In the genomic region with DNA sequence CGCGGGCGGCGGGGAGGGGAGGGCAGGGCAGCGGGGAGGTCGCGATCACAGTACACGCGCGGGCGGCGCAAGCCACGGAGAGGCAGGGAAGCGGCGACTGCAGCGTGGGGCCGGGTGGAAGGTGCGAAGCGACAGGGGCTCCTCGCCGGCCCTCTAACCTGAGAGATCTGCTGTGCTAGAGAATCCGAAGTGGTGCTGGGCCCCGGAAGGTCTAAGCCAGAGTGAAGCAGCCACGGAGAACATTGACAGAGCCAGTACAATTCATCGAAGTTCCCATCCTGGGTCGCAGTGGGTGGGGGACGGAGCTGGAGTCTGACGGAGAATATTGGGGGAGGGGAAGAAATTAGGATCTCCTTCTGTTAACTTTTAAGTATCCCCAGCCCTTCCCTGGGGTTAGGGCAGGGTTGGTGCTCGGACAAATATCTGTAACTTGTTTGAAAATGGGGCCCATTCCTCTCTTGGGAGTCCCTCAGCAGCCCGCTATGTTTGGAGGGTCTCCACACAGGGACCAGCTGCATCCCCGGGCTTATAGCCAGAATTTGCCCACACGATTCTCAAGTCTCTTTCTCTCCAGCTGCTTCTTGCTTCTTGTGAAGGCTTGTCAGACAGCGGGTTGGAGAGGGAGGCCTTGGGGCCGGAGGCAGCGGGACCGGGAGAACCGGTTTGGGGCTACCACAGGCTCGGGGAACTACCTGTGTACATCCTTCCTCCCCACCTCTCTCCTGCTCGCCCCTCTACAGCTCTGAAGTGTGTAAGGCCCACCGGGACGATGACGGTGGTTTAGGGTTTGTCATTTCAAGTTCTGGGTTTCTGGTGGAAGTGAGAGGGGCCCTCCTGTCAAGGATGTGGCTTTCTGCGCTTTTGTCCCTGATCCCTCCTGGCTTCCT, we compare ENCODE assay signal across 8 mouse cellular contexts. TPM values are rescaled to one million over a fixed set of nuclear protein-coding genes. Genes with fewer than 3 reads are reported as not detected.
DNase-seq lines count a peak whose midpoint lies in the region; ATAC-seq and TF ChIP-seq lines count a peak whose summit lies in the region.

No protein-coding gene starts in this region.

- peak overlapping the region; percentile 95 for H3K27ac ChIP-seq in embryonic facial prominence, embryonic 12.5 days
- peak overlapping the region; percentile 100 for H3K27ac ChIP-seq in layer of hippocampus, adult 2 months
- peak overlapping the region; percentile 98 for H3K27ac ChIP-seq in lung, embryonic 14.5 days (ENCODE audit: low read depth)

- DNase-seq in ZHBTc4 (ENCODE audit: low read depth, low spot score) = peak; percentile 52
- DNase-seq in heart, postnatal 14 days = peak; percentile 42
- DNase-seq in layer of hippocampus, adult 2 months (ENCODE audit: low spot score in 2 of 2) = peak; percentile 67 to 72
- peak; percentile 84 for DNase-seq in lung, embryonic 14.5 days
- peak; percentile 75 to 79 for DNase-seq in right cerebral cortex, adult 2 months (ENCODE audit: low spot score in 2 of 2)
- DNase-seq in urinary bladder, postnatal 25 days (ENCODE audit: low spot score) = peak; percentile 64

- H3K79me3 ChIP-seq in C2C12 (ENCODE audit: low read depth) = peaks cover 78% of the 10 kb centered on the region

- H3K4me3 ChIP-seq in C2C12 (ENCODE audit: insufficient read depth, poor library complexity, severe bottlenecking) = peak overlapping the region; percentile 69
- H3K4me3 ChIP-seq in embryonic facial prominence, embryonic 12.5 days = peak overlapping the region; percentile 80
- H3K4me3 ChIP-seq in layer of hippocampus, adult 2 months = peak overlapping the region; percentile 81
- H3K4me3 ChIP-seq in lung, embryonic 14.5 days (ENCODE audit: low read depth, low read length) = peak overlapping the region; percentile 94

- peaks cover 99% of the 10 kb centered on the region for H3K79me2 ChIP-seq in C2C12 (ENCODE audit: control insufficient read depth, insufficient read depth)

- under 1% methylated on average over 43 of the region's 43 CpGs for WGBS in embryonic facial prominence, embryonic 12.5 days
- under 1% methylated on average over 43 of the region's 43 CpGs for WGBS in lung, embryonic 14.5 days

- H3K4me2 ChIP-seq in embryonic facial prominence, embryonic 12.5 days (replicated peaks) = peak overlapping the region; percentile 79
- peak overlapping the region; percentile 94 for H3K4me2 ChIP-seq in lung, embryonic 14.5 days

- peak overlapping the region; percentile 87 for H3ac ChIP-seq in C2C12 (ENCODE audit: control insufficient read depth, insufficient read length, low read depth)

- peaks cover 33% of the 10 kb centered on the region for H3K4me1 ChIP-seq in embryonic facial prominence, embryonic 12.5 days
- peaks cover 19% of the 10 kb centered on the region; the same call in 1 of the 2 replicates for H3K4me1 ChIP-seq in lung, embryonic 14.5 days (ENCODE audit: insufficient read depth)

- ATAC-seq in embryonic facial prominence, embryonic 12.5 days (ENCODE audit: insufficient number of reproducible peaks, insufficient read depth, low FRiP score, low TSS enrichment) = peak; percentile 2; the same call in 1 of the 2 replicates
- peak; percentile 50 for ATAC-seq in lung, embryonic 14.5 days (ENCODE audit: insufficient read depth)

- no peak for TF ChIP-seq CTCF in C2C12 (IDR thresholded peaks at IDR 0.05; ENCODE audit: control insufficient read depth, insufficient read depth, insufficient read length)
- TF ChIP-seq CTCF in layer of hippocampus, adult 2 months (conservative IDR thresholded peaks at IDR 0.05) = no peak
- no peak for TF ChIP-seq CTCF in lung, embryonic 14.5 days (IDR thresholded peaks at IDR 0.05; ENCODE audit: low read depth)

- peak overlapping the region; percentile 92 for H3K9ac ChIP-seq in embryonic facial prominence, embryonic 12.5 days
- H3K9ac ChIP-seq in lung, embryonic 14.5 days = peak overlapping the region; percentile 90

- H3K36me3 ChIP-seq in C2C12 (ENCODE audit: control insufficient read depth, insufficient read depth) = peaks cover 47% of the 10 kb centered on the region
- peaks cover 35% of the 10 kb centered on the region for H3K36me3 ChIP-seq in embryonic facial prominence, embryonic 12.5 days
- H3K36me3 ChIP-seq in lung, embryonic 14.5 days (ENCODE audit: insufficient read depth) = peaks cover 30% of the 10 kb centered on the region

- intact Hi-C loops in heart, postnatal 14 days (cut with DNase I) = no loop called here

- H3K27me3 ChIP-seq in C2C12 (ENCODE audit: control insufficient read depth, insufficient read depth, insufficient read length) = no peaks in the 10 kb centered on the region
- no peaks in the 10 kb centered on the region for H3K27me3 ChIP-seq in embryonic facial prominence, embryonic 12.5 days
- H3K27me3 ChIP-seq in lung, embryonic 14.5 days (ENCODE audit: insufficient read depth, low read length) = no peaks in the 10 kb centered on the region

- H3K9me3 ChIP-seq in embryonic facial prominence, embryonic 12.5 days = no peaks in the 10 kb centered on the region
- no peaks in the 10 kb centered on the region for H3K9me3 ChIP-seq in lung, embryonic 14.5 days (ENCODE audit: low read depth, low read length)

TF ChIP-seq in C2C12, 6 proteins besides CTCF, POLR2A, EP300 and RAD21:
- no peak for TF ChIP-seq MAX (IDR thresholded peaks at IDR 0.05)
- no peak for TF ChIP-seq USF1 (IDR thresholded peaks at IDR 0.05; ENCODE audit: low read depth)
- no peak for TF ChIP-seq MYOD1 (IDR thresholded peaks at IDR 0.05; ENCODE audit: control insufficient read depth, insufficient read length, low read depth)
- TF ChIP-seq CEBPB (IDR thresholded peaks at IDR 0.05; ENCODE audit: low read depth) = no peak
- TF ChIP-seq FOSL1 (IDR thresholded peaks at IDR 0.05; ENCODE audit: insufficient read depth, low read length, poor library complexity, severe bottlenecking) = no peak
- no peak for TF ChIP-seq MYOG (IDR thresholded peaks at IDR 0.05; ENCODE audit: control insufficient read depth, extremely low read depth, insufficient read length)

RNA-seq across cellular contexts. Expression of a gene that starts 0.6 kb away (rescaled TPM):
- 80.9 TPM for polyA plus RNA-seq in C2C12 (2012; fragmentation: generic; extraction: Trizol)
- polyA plus RNA-seq in embryonic facial prominence, embryonic 12.5 days (2016; fragmentation: Nextera tagmentation; extraction: Ambion mirVana) = 82.3 and 86.8 TPM in 2 replicates
- 10 to 100 TPM; 31.9 to 33.6 TPM for total RNA-seq in heart, postnatal 14 days (2021)
- 10 to 100 TPM; 67.5 to 77.5 TPM for total RNA-seq in layer of hippocampus, adult 2 months (2021)
- polyA plus RNA-seq in lung, embryonic 14.5 days (2014; fragmentation: Nextera tagmentation; extraction: Ambion mirVana) = 127 and 131 TPM in 2 replicates

RNA-seq across cellular contexts. Expression of a gene that starts 2.8 kb away (rescaled TPM):
- polyA plus RNA-seq in C2C12 (2012; fragmentation: generic; extraction: Trizol) = 19.6 TPM
- 24.9 and 32.9 TPM in 2 replicates for polyA plus RNA-seq in embryonic facial prominence, embryonic 12.5 days (2016; fragmentation: Nextera tagmentation; extraction: Ambion mirVana)
- 1 to 10 TPM; 6.7 to 7.8 TPM for total RNA-seq in heart, postnatal 14 days (2021)
- 100 to 1,000 TPM; 287 to 294 TPM for total RNA-seq in layer of hippocampus, adult 2 months (2021)
- polyA plus RNA-seq in lung, embryonic 14.5 days (2014; fragmentation: Nextera tagmentation; extraction: Ambion mirVana) = 15.1 and 16.1 TPM in 2 replicates

RNA-seq across cellular contexts. Expression of a gene that starts 11.4 kb away (rescaled TPM):
- polyA plus RNA-seq in C2C12 (2012; fragmentation: generic; extraction: Trizol) = 5.7 TPM
- 14.7 and 15.3 TPM in 2 replicates for polyA plus RNA-seq in embryonic facial prominence, embryonic 12.5 days (2016; fragmentation: Nextera tagmentation; extraction: Ambion mirVana)
- 10 to 100 TPM; 14.9 to 15.0 TPM for total RNA-seq in heart, postnatal 14 days (2021)
- total RNA-seq in layer of hippocampus, adult 2 months (2021) = 10 to 100 TPM; 15.4 to 20.0 TPM
- polyA plus RNA-seq in lung, embryonic 14.5 days (2014; fragmentation: Nextera tagmentation; extraction: Ambion mirVana) = 13.4 and 14.4 TPM in 2 replicates

RNA-seq across cellular contexts. Expression of a gene that starts 12.3 kb away (rescaled TPM):
- polyA plus RNA-seq in C2C12 (2012; fragmentation: generic; extraction: Trizol) = 0.11 TPM
- 0.49 and 0.70 TPM in 2 replicates for polyA plus RNA-seq in embryonic facial prominence, embryonic 12.5 days (2016; fragmentation: Nextera tagmentation; extraction: Ambion mirVana)
- not detected for total RNA-seq in heart, postnatal 14 days (2021)
- total RNA-seq in layer of hippocampus, adult 2 months (2021) = under 1 TPM; 0.25 to 0.54 TPM
- polyA plus RNA-seq in lung, embryonic 14.5 days (2014; fragmentation: Nextera tagmentation; extraction: Ambion mirVana) = 0.39 and 0.67 TPM in 2 replicates

RNA-seq across cellular contexts. Expression of a gene that starts 21.9 kb away (rescaled TPM):
- 0.34 TPM for polyA plus RNA-seq in C2C12 (2012; fragmentation: generic; extraction: Trizol)
- 1.8 and 2.5 TPM in 2 replicates for polyA plus RNA-seq in embryonic facial prominence, embryonic 12.5 days (2016; fragmentation: Nextera tagmentation; extraction: Ambion mirVana)
- under 1 TPM in 1 of 2 experiments, not detected in 1; 0.32 TPM for total RNA-seq in heart, postnatal 14 days (2021)
- total RNA-seq in layer of hippocampus, adult 2 months (2021) = under 1 TPM; 0.37 to 0.69 TPM
- 5.0 and 6.1 TPM in 2 replicates for polyA plus RNA-seq in lung, embryonic 14.5 days (2014; fragmentation: Nextera tagmentation; extraction: Ambion mirVana)

Comparison
In these comparisons a context has a peak if more than half of its experiments do, and no peak if none do; other contexts are left out.
1. Peak in every context shown above with its lines: DNase-seq, ATAC-seq, H3K4me3 ChIP-seq and H3K27ac ChIP-seq.